Mouse (Mus musculus) small intestine, adult 2 months (tissue): ENCODE data around the gene Pih1d1.

Experiments
- CTCF ChIP-seq: fragments of 200-500 bp; IDR thresholded peaks from 2 replicates; pipeline ENCODE4 v1.5.1; 2012; ENCODE audit warnings: low read depth, mild to moderate bottlenecking, control low read depth, inconsistent platforms, low read length, moderate library complexity, mixed read lengths; ENCODE audit not compliant: insufficient replicate concordance, insufficient read length; ENCODE audit errors: extremely low read depth
- POLR2A ChIP-seq: fragments of 200-500 bp; IDR thresholded peaks from 2 replicates; pipeline ENCODE4 v1.6.1; 2012; ENCODE audit warnings: low read depth, mild to moderate bottlenecking, control low read depth, inconsistent platforms, low read length, moderate library complexity

DNA sequence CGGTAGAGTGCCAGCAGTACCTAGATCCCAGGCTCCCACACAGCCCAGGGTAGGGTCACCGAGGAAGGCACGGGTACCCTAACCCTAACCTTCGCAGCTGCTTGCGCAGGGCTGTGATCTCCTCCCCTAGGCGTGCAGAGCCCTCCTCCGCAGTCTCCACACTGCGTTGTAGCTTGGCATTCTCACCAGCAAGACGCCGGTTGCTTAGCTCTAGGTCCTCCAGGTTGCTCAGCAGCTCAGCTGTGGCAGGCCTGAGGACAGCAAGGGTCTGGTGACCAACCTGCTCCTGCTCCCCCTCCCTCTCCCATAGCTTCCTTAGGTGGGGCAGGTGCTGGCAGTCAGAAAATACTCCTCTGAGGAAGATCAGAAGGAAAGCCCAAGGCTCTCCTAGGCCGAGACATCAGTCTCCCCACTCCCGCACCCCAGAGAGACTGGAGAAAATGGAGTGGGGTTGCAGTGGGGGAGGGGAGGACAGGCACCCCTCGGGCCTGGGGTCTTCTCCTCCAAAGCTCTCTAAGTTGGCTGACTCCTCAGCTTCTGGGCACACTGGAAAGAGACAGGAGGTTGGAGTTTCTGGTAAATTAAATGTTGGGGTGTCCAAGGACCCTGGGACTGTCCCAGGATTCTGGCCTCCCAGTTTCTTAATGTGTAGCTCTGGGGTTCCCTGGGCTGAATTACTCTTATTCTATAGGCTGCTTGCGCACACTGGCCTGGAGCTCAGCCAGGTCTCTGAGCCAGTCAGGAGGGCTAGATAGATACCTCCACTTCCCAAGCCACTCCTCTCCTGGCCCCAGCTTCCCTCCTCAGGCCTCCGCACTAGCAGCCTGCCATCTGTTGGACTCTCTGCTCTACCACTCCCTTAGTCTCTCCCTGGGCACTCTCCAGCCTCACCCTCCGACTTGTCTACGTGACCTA lies 40.0 kb downstream of the Pih1d1 start:
- TF ChIP-seq CTCF (no peak), POLR2A (no peak)
